Mouse (Mus musculus) right cerebral cortex, adult 2 months (tissue): ENCODE measurements around the gene Tmem108.

Experiments used
- DNase-seq, 2 experiments: peaks; one replicate each; pipeline ENCODE4 v3.0.0; 2021 to 2022; ENCODE audit warnings: low spot score in 2 of 2

Tmem108 gene

GRCm38 (mm10) chr9:103501861-103502364 lies 259.7 kb downstream of the Tmem108 start:
- peak; percentile 81 to 83 for DNase-seq

- no peak for DNase-seq
Measured at GRCm38 (mm10) chr9:103499366-103499765, 262.3 kb downstream of the Tmem108 start.

GRCm38 (mm10) chr9:103498699-103499098 lies 262.9 kb downstream of the Tmem108 start:
- DNase-seq, result no peak

GRCm38 (mm10) chr9:103495391-103495790 lies 266.2 kb downstream of the Tmem108 start:
- no peak for DNase-seq

- peak; percentile 80 to 86 for DNase-seq
Measured at GRCm38 (mm10) chr9:103494346-103495020, 267.2 kb downstream of the Tmem108 start.

- no peak for DNase-seq
Measured at GRCm38 (mm10) chr9:103491985-103492384, 269.7 kb downstream of the Tmem108 start.

GRCm38 (mm10) chr9:103490439-103490838 lies 271.2 kb downstream of the Tmem108 start:
- DNase-seq, result peak; percentile 81 to 88

GRCm38 (mm10) chr9:103489883-103490282 lies 271.8 kb downstream of the Tmem108 start:
- no peak for DNase-seq

GRCm38 (mm10) chr9:103489096-103489495 lies 272.5 kb downstream of the Tmem108 start:
- DNase-seq, result no peak

- no peak for DNase-seq
Measured at GRCm38 (mm10) chr9:103486262-103486661, 275.4 kb downstream of the Tmem108 start.

- DNase-seq, result no peak
Measured at GRCm38 (mm10) chr9:103485606-103486005, 276.0 kb downstream of the Tmem108 start.

GRCm38 (mm10) chr9:103480603-103481220 lies 280.9 kb downstream of the Tmem108 start:
- no peak for DNase-seq

- DNase-seq, result no peak
Measured at GRCm38 (mm10) chr9:103480044-103480576, 281.5 kb downstream of the Tmem108 start, which contains the start of gene Bfsp2. Gene Bfsp2 (minus strand): TSS chr9:103480420.

- no peak for DNase-seq
Measured at GRCm38 (mm10) chr9:103475414-103475813, 286.2 kb downstream of the Tmem108 start.

- DNase-seq, result peak; percentile 30 to 50
Measured at GRCm38 (mm10) chr9:103473915-103474688, 287.5 kb downstream of the Tmem108 start.

- DNase-seq, result no peak
Measured at GRCm38 (mm10) chr9:103471784-103472183, 289.9 kb downstream of the Tmem108 start.

GRCm38 (mm10) chr9:103469516-103469915 lies 292.1 kb downstream of the Tmem108 start:
- no peak for DNase-seq

- DNase-seq, result no peak
Measured at GRCm38 (mm10) chr9:103468911-103469310, 292.7 kb downstream of the Tmem108 start.

- DNase-seq, result peak in 1 of 2 experiments; percentile 23
Measured at GRCm38 (mm10) chr9:103465711-103466220, 295.9 kb downstream of the Tmem108 start.

- no peak for DNase-seq
Measured at GRCm38 (mm10) chr9:103465293-103465692, 296.3 kb downstream of the Tmem108 start.

GRCm38 (mm10) chr9:103463833-103464232 lies 297.8 kb downstream of the Tmem108 start:
- no peak for DNase-seq

- no peak for DNase-seq
Measured at GRCm38 (mm10) chr9:103459839-103460238, 301.8 kb downstream of the Tmem108 start.
